In the genomic region with DNA sequence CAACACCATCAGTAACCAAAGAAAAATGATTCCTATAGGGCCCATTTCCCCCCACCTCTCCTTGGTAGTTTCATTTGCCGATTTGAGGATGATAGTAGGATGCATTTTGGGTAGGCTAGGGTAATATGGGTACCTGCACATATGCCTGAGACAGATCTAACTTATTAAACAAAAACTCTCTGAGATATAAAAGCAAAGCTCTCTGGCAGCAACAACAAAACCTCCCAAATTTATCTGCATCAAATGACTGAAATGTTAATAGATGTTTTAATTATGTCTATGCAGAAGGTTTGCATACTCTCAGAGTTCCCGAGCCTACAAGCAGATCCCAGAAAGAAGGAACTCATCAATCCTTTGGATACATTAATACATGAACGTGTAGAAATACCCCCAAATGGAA, we compare ENCODE assay signal across 12 mouse cellular contexts. TPM values are rescaled to one million over a fixed set of nuclear protein-coding genes. Genes with fewer than 3 reads are reported as not detected.
DNase-seq lines count a peak whose midpoint lies in the region; ATAC-seq lines count a peak whose summit lies in the region.
"Had no signal": no experiment of that assay in that cellular context is flagged by ENCODE, and none has a peak within 500 bp of the region (broad histone marks: within the 10 kb centered on the region; RNA-seq: fewer than 3 reads in every experiment).

No protein-coding gene starts in this region.

- peaks cover 17% of the 10 kb centered on the region for H3K4me1 ChIP-seq in heart, embryonic 13.5 days
- H3K4me1 ChIP-seq in embryonic facial prominence, embryonic 11.5 days (ENCODE audit: control insufficient read depth, insufficient read depth, low read length), result peaks cover 3% of the 10 kb centered on the region; the same call in 1 of the 2 replicates
- peaks cover 11% of the 10 kb centered on the region; the same call in 1 of the 2 replicates for H3K4me1 ChIP-seq in hindbrain, embryonic 14.5 days (replicated peaks; ENCODE audit: control insufficient read depth, insufficient read depth, low read length)
- peaks cover 61% of the 10 kb centered on the region for H3K4me1 ChIP-seq in midbrain, embryonic 10.5 days

- peaks cover 21% of the 10 kb centered on the region for H3K36me3 ChIP-seq in heart, embryonic 13.5 days
- H3K36me3 ChIP-seq in embryonic facial prominence, embryonic 11.5 days (replicated peaks; ENCODE audit: control insufficient read depth, insufficient read depth, low read depth, low read length), result peaks cover 4% of the 10 kb centered on the region
- no peaks in the 10 kb centered on the region for H3K36me3 ChIP-seq in hindbrain, embryonic 14.5 days (replicated peaks; ENCODE audit: control insufficient read depth, insufficient read depth)
- H3K36me3 ChIP-seq in midbrain, embryonic 10.5 days, result peaks cover 8% of the 10 kb centered on the region

- H3K9ac ChIP-seq in heart, embryonic 13.5 days, result peak overlapping the region; percentile 85
- no peak overlapping the region for H3K9ac ChIP-seq in embryonic facial prominence, embryonic 11.5 days (replicated peaks; ENCODE audit: low read length)
- peak overlapping the region; percentile 35 for H3K9ac ChIP-seq in hindbrain, embryonic 14.5 days

- peak overlapping the region; percentile 93 for H3K27ac ChIP-seq in heart, embryonic 13.5 days (replicated peaks)
- peak overlapping the region; percentile 41; the same call in 1 of the 2 replicates for H3K27ac ChIP-seq in embryonic facial prominence, embryonic 11.5 days (replicated peaks; ENCODE audit: low read depth, low read length)
- no peak overlapping the region for H3K27ac ChIP-seq in hindbrain, embryonic 14.5 days
- peak overlapping the region; percentile 81; the same call in 1 of the 2 replicates for H3K27ac ChIP-seq in midbrain, embryonic 10.5 days (replicated peaks)

- no peak for DNase-seq in heart, postnatal 10 days
- no peak for DNase-seq in embryonic facial prominence, embryonic 11.5 days (ENCODE audit: low spot score)
- no peak for DNase-seq in hindbrain, embryonic 14.5 days (ENCODE audit: low spot score)
- DNase-seq in midbrain, embryonic 10.5 days (ENCODE audit: low spot score), result no peak
- no peak for DNase-seq in adrenal gland, adult 18-20 months (ENCODE audit: low spot score in 2 of 2)
- no peak for DNase-seq in left cerebral cortex, adult 8-10 months (ENCODE audit: low spot score in 2 of 2)
- no peak for DNase-seq in c-Kit-positive CD71-positive TER-119-positive erythroid progenitor cells, embryonic 14.5 days (ENCODE audit: low spot score)
- DNase-seq: adrenal gland, postnatal 25 days; layer of hippocampus, postnatal 36 days; right cerebral cortex, adult 18-20 months had no signal

- 38% methylated on average over 3 of the region's 3 CpGs for WGBS in heart, embryonic 13.5 days
- WGBS in embryonic facial prominence, embryonic 11.5 days, result 45% methylated on average over 3 of the region's 3 CpGs
- WGBS in hindbrain, embryonic 14.5 days, result 54% methylated on average over 3 of the region's 3 CpGs
- 76% methylated on average over 3 of the region's 3 CpGs for WGBS in midbrain, embryonic 10.5 days

- no peaks in the 10 kb centered on the region for H3K9me3 ChIP-seq in heart, embryonic 13.5 days
- no peaks in the 10 kb centered on the region for H3K9me3 ChIP-seq in embryonic facial prominence, embryonic 11.5 days (replicated peaks; ENCODE audit: control insufficient read depth, low read length)
- no peaks in the 10 kb centered on the region for H3K9me3 ChIP-seq in hindbrain, embryonic 14.5 days (ENCODE audit: control insufficient read depth, low read length)
- H3K9me3 ChIP-seq in midbrain, embryonic 10.5 days (replicated peaks), result no peaks in the 10 kb centered on the region

- no peak for ATAC-seq in heart, embryonic 13.5 days (ENCODE audit: extremely low read depth, insufficient number of reproducible peaks, low FRiP score, low TSS enrichment)
- no peak for ATAC-seq in embryonic facial prominence, embryonic 11.5 days (replicated peaks; ENCODE audit: insufficient number of reproducible peaks, low FRiP score, low TSS enrichment, low read depth)
- no peak for ATAC-seq in hindbrain, embryonic 14.5 days (ENCODE audit: low FRiP score)
- ATAC-seq: CD4-positive, CD25-positive, alpha-beta regulatory T cell, adult 4 months had no signal

- peak overlapping the region; percentile 63 for H3K4me3 ChIP-seq in heart, embryonic 13.5 days
- peak overlapping the region; percentile 40 for H3K4me3 ChIP-seq in embryonic facial prominence, embryonic 11.5 days (ENCODE audit: low read depth, low read length)
- H3K4me3 ChIP-seq in hindbrain, embryonic 14.5 days (replicated peaks; ENCODE audit: low read length), result peak overlapping the region; percentile 26
- H3K4me3 ChIP-seq in midbrain, embryonic 10.5 days, result peak overlapping the region; percentile 48

- peak overlapping the region; percentile 73 for H3K4me2 ChIP-seq in heart, embryonic 13.5 days
- peak overlapping the region; percentile 50 for H3K4me2 ChIP-seq in embryonic facial prominence, embryonic 11.5 days (ENCODE audit: low read depth, low read length)
- peak overlapping the region; percentile 48 for H3K4me2 ChIP-seq in hindbrain, embryonic 14.5 days (replicated peaks)

- H3K27me3 ChIP-seq in heart, embryonic 13.5 days (replicated peaks), result no peaks in the 10 kb centered on the region
- H3K27me3 ChIP-seq in embryonic facial prominence, embryonic 11.5 days (ENCODE audit: control insufficient read depth, insufficient read depth, low read length), result no peaks in the 10 kb centered on the region
- H3K27me3 ChIP-seq in hindbrain, embryonic 14.5 days (ENCODE audit: control insufficient read depth, insufficient read depth, low read length), result no peaks in the 10 kb centered on the region
- H3K27me3 ChIP-seq in midbrain, embryonic 10.5 days (ENCODE audit: low read depth, poor library complexity, severe bottlenecking), result 0 out of 2 replicates have a peak, but pooled peaks cover 7% of the 10 kb centered on the region

- intact Hi-C loops in heart, postnatal 10 days (cut with DNase I), result loop anchor here (5.0 kb wide), 2 partner anchors 81 to 199 kb away; no protein-coding TSS in a partner anchor

RNA-seq across cellular contexts. Expression of gene Vcam1, which starts 1.7 kb away (rescaled TPM):
- polyA plus RNA-seq in heart, embryonic 13.5 days (2015; fragmentation: Nextera tagmentation; extraction: Ambion mirVana), result 56.4 and 67.5 TPM in 2 replicates
- 10 to 100 TPM; 16.5 to 17.6 TPM for total RNA-seq in heart, postnatal 10 days (2021)
- 69.3 and 75.4 TPM in 2 replicates for polyA plus RNA-seq in embryonic facial prominence, embryonic 11.5 days (2014; fragmentation: Nextera tagmentation; extraction: Ambion mirVana)
- polyA plus RNA-seq in hindbrain, embryonic 14.5 days (2014; fragmentation: Nextera tagmentation; extraction: Ambion mirVana), result 36.9 and 41.5 TPM in 2 replicates
- polyA plus RNA-seq in midbrain, embryonic 10.5 days (2016; fragmentation: Nextera tagmentation; extraction: Ambion mirVana), result 30.2 and 47.0 TPM in 2 replicates
- total RNA-seq in adrenal gland, adult 18-20 months (2021), result 10 to 100 TPM; 21.0 to 48.6 TPM
- total RNA-seq in left cerebral cortex, adult 8-10 months (2022), result 10 to 100 TPM; 17.4 to 21.0 (median 20.0) TPM
